Mouse (Mus musculus): ENCODE measurements around the gene Selenoh.

The Selenoh gene

GRCm38 (mm10) chr2:84632999-84633398 is 37.6 kb downstream of the Selenoh start:
- in situ Hi-C loops (cut with MseI, MboI) = no loop called here

DNA sequence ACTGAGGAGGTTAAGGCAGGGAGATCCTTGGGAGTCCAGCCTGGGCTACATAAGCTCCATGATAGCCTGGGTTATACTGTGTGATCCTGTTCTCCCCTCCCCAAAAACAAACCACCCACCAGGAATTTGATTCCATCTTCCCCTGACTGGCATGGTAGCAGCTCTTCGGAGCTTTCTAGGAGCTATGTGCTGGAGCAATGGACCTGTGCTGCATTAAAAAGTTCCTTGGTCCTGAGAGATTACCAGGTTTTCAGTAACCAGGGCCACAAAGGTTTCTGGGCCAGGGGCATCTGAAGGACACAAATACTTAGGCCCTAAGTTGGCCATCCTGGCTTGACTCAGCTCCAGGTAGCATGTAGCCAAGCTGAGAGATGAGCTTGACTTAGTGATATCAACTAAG is 38.6 kb downstream of the Selenoh start:
- in situ Hi-C loops (cut with MseI, MboI) = no loop called here

- in situ Hi-C loops (cut with MseI, MboI) = no loop called here
Measured at GRCm38 (mm10) chr2:84627036-84627435, 43.5 kb downstream of the Selenoh start.

- in situ Hi-C loops (cut with MseI, MboI) = no loop called here
Measured at GRCm38 (mm10) chr2:84626366-84626975, 44.1 kb downstream of the Selenoh start.

GRCm38 (mm10) chr2:84624201-84624600 is 46.4 kb downstream of the Selenoh start:
- in situ Hi-C loops (cut with MseI, MboI) = no loop called here

DNA sequence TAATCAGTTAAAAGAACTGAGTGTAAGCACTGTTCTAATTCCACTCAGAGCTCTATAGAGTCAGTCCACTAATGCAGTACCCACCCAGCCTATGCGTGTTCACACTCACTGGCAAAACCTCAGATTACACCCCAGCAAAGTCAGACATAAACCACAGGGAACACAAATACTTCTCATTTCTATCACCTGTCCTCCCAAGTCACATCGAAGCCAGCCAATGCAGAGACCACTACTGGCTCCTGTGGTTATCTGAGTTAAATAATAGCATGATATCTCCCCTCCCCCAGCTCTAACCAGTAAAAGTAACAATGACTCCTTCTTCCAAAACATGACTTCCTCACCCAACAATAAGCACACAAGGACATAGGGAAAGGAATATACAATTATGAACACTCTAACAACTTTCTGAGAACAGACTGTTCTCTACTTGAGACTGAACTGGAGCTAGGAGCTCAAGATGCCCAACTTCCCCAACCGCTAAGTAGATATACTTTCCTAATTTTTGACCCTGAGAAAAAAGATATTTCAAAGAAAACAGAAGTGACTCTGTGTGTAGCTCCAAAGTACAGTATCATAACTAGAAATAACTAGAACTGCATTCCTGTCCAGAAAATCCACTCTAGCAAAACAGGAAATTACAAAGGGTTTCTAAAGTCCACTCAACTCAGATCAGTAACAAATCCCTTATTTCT is 47.0 kb downstream of the Selenoh start:
- in situ Hi-C loops (cut with MseI, MboI) = no loop called here

DNA sequence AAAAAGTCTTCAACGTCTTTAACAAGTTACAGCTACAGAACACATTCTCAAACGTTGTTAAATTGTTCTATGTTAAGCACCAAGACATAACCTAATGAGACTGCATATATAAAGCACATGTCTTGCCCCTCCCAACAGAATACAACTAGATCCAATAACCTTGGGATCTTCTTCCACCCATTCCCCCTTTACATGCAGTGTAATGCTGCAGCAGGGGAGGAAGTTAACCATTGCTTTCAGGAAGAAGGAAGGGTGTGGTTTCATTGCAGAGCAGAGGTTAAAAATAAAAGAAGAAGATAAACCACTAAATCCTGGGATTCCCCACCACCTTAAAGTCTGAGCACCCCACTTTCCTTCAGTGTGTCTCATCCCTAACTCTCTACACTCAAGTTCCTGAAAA is 47.9 kb downstream of the Selenoh start:
- in situ Hi-C loops (cut with MseI, MboI) = no loop called here

- in situ Hi-C loops (cut with MseI, MboI) = loop anchor here in 1 of 2 experiments (10.0 kb wide), 1 partner anchor 45 kb away; no protein-coding TSS in a partner anchor
Measured at GRCm38 (mm10) chr2:84619646-84620340, 50.8 kb downstream of the Selenoh start.
